9 mouse cellular contexts compared by ENCODE assay signal in genomic region chr2:74658024-74658666, GRCm38 (mm10). TPM values are rescaled to one million over a fixed set of nuclear protein-coding genes. Genes with fewer than 3 reads are reported as not detected.
A peak's percentile ranks its signal among the peaks of the same experiment; 100 is the strongest.
DNase-seq lines count a peak whose midpoint lies in the region; ATAC-seq and TF ChIP-seq lines count a peak whose summit lies in the region.
"Had no signal": no experiment of that assay in that cellular context is flagged by ENCODE, and none has a peak within 500 bp of the region (broad histone marks: within the 10 kb centered on the region; RNA-seq: fewer than 3 reads in every experiment).

No protein-coding gene starts in this region.

- H3K9me3 ChIP-seq in forebrain, embryonic 11.5 days (ENCODE audit: control insufficient read depth, low read length) = no peaks in the 10 kb centered on the region
- 0 out of 2 replicates have a peak, but pooled peaks cover 4% of the 10 kb centered on the region for H3K9me3 ChIP-seq in forebrain, embryonic 10.5 days
- H3K9me3 ChIP-seq in midbrain, embryonic 10.5 days (replicated peaks) = no peaks in the 10 kb centered on the region
- no peaks in the 10 kb centered on the region for H3K9me3 ChIP-seq in midbrain, embryonic 16.5 days (replicated peaks; ENCODE audit: control insufficient read depth, low read length, poor library complexity, severe bottlenecking)
- no peaks in the 10 kb centered on the region for H3K9me3 ChIP-seq in limb, embryonic 12.5 days

- ATAC-seq in forebrain, embryonic 11.5 days (replicated peaks; ENCODE audit: low FRiP score) = no peak
- no peak for ATAC-seq in midbrain, embryonic 16.5 days
- no peak for ATAC-seq in limb, embryonic 12.5 days (ENCODE audit: insufficient number of reproducible peaks, insufficient read depth, low FRiP score, low TSS enrichment, low read depth)
- ATAC-seq in CD4-positive, CD25-positive, alpha-beta regulatory T cell, adult 4 months = no peak

- no peak overlapping the region for H3K27ac ChIP-seq in forebrain, embryonic 11.5 days (ENCODE audit: low read depth, low read length)
- no peak overlapping the region for H3K27ac ChIP-seq in forebrain, embryonic 10.5 days
- no peak overlapping the region for H3K27ac ChIP-seq in midbrain, embryonic 10.5 days (replicated peaks)
- H3K27ac ChIP-seq in midbrain, embryonic 16.5 days (ENCODE audit: low read length) = no peak overlapping the region
- peak overlapping the region; percentile 90 for H3K27ac ChIP-seq in limb, embryonic 12.5 days
- H3K27ac ChIP-seq in small intestine, adult 2 months (ENCODE audit: insufficient read depth, low read depth, low read length) = no peak overlapping the region
- H3K27ac ChIP-seq: left cerebral cortex, adult 2 months had no signal

- H3K4me3 ChIP-seq in forebrain, embryonic 11.5 days (ENCODE audit: low read depth, low read length) = peak overlapping the region; percentile 3; the same call in 1 of the 2 replicates
- H3K4me3 ChIP-seq in forebrain, embryonic 10.5 days = no peak overlapping the region
- peak overlapping the region; percentile 32; the same call in 1 of the 2 replicates for H3K4me3 ChIP-seq in midbrain, embryonic 10.5 days
- H3K4me3 ChIP-seq in midbrain, embryonic 16.5 days (ENCODE audit: low read depth, low read length) = no peak overlapping the region
- peak overlapping the region; percentile 57 for H3K4me3 ChIP-seq in limb, embryonic 12.5 days (replicated peaks)
- H3K4me3 ChIP-seq in small intestine, adult 2 months (ENCODE audit: low read depth, low read length) = peak overlapping the region; percentile 27
- H3K4me3 ChIP-seq: left cerebral cortex, adult 2 months had no signal

- no peaks in the 10 kb centered on the region for H3K36me3 ChIP-seq in forebrain, embryonic 11.5 days (ENCODE audit: control insufficient read depth, insufficient read depth, low read length)
- no peaks in the 10 kb centered on the region for H3K36me3 ChIP-seq in forebrain, embryonic 10.5 days (replicated peaks)
- no peaks in the 10 kb centered on the region for H3K36me3 ChIP-seq in midbrain, embryonic 10.5 days
- H3K36me3 ChIP-seq in midbrain, embryonic 16.5 days (ENCODE audit: control insufficient read depth, insufficient read depth, low read length) = no peaks in the 10 kb centered on the region
- H3K36me3 ChIP-seq in limb, embryonic 12.5 days = 0 out of 2 replicates have a peak, but pooled peaks cover 8% of the 10 kb centered on the region
- H3K36me3 ChIP-seq in small intestine, adult 2 months (ENCODE audit: control insufficient read depth, insufficient read depth, low read length) = no peaks in the 10 kb centered on the region

- peaks cover 86% of the 10 kb centered on the region for H3K27me3 ChIP-seq in forebrain, embryonic 11.5 days (ENCODE audit: control insufficient read depth, insufficient read depth, low read length)
- H3K27me3 ChIP-seq in forebrain, embryonic 10.5 days (ENCODE audit: poor library complexity, severe bottlenecking) = peaks cover 100% of the 10 kb centered on the region
- H3K27me3 ChIP-seq in midbrain, embryonic 10.5 days (ENCODE audit: low read depth, poor library complexity, severe bottlenecking) = peaks cover 100% of the 10 kb centered on the region
- H3K27me3 ChIP-seq in midbrain, embryonic 16.5 days (ENCODE audit: control insufficient read depth, insufficient read depth, low read depth, low read length) = peaks cover 49% of the 10 kb centered on the region
- peaks cover 72% of the 10 kb centered on the region for H3K27me3 ChIP-seq in limb, embryonic 12.5 days
- peaks cover 87% of the 10 kb centered on the region for H3K27me3 ChIP-seq in small intestine, adult 2 months (ENCODE audit: control insufficient read depth, insufficient read depth, low read length)

- TF ChIP-seq POLR2A in small intestine, adult 2 months (IDR thresholded peaks at IDR 0.05; ENCODE audit: low read depth, low read length) = no peak

- no peak overlapping the region for H3K4me2 ChIP-seq in forebrain, embryonic 11.5 days (ENCODE audit: low read depth, low read length, severe bottlenecking)
- no peak overlapping the region for H3K4me2 ChIP-seq in midbrain, embryonic 16.5 days (ENCODE audit: low read length)
- peak overlapping the region; percentile 70 for H3K4me2 ChIP-seq in limb, embryonic 12.5 days

- under 1% methylated on average over 15 of the region's 15 CpGs for WGBS in forebrain, embryonic 11.5 days
- WGBS in forebrain, embryonic 10.5 days = under 1% methylated on average over 15 of the region's 15 CpGs
- 1% methylated on average over 15 of the region's 15 CpGs for WGBS in midbrain, embryonic 10.5 days
- WGBS in midbrain, embryonic 16.5 days = 1% methylated on average over 15 of the region's 15 CpGs
- 2% methylated on average over 15 of the region's 15 CpGs for WGBS in limb, embryonic 12.5 days
- 8% methylated on average over 15 of the region's 15 CpGs for WGBS in small intestine, adult 2 months

- intact Hi-C loops in left cerebral cortex, postnatal 14 days (cut with DNase I) = loop anchor here (5.0 kb wide), 1 partner anchor 39 kb away; the partner anchor contains the start of gene Hoxd9

- TF ChIP-seq CTCF in small intestine, adult 2 months (IDR thresholded peaks at IDR 0.05; ENCODE audit: extremely low read depth, insufficient read length, insufficient replicate concordance, low read depth, low read length) = no peak

- no peak overlapping the region for H3K9ac ChIP-seq in forebrain, embryonic 11.5 days (ENCODE audit: low read length)
- H3K9ac ChIP-seq in midbrain, embryonic 16.5 days (ENCODE audit: low read depth, low read length) = no peak overlapping the region
- H3K9ac ChIP-seq in limb, embryonic 12.5 days (replicated peaks) = peak overlapping the region; percentile 93

- no peak for DNase-seq in forebrain, embryonic 11.5 days (ENCODE audit: low spot score)
- no peak for DNase-seq in forebrain, embryonic 10.5 days (ENCODE audit: extremely low spot score, low spot score)
- no peak for DNase-seq in midbrain, embryonic 10.5 days (ENCODE audit: low spot score)
- DNase-seq in left cerebral cortex, postnatal 14 days (ENCODE audit: low spot score in 2 of 2) = no peak

- peaks cover 9% of the 10 kb centered on the region; the same call in 1 of the 2 replicates for H3K4me1 ChIP-seq in forebrain, embryonic 11.5 days (replicated peaks; ENCODE audit: control insufficient read depth, insufficient read depth, low read length)
- peaks cover 20% of the 10 kb centered on the region for H3K4me1 ChIP-seq in forebrain, embryonic 10.5 days
- H3K4me1 ChIP-seq in midbrain, embryonic 10.5 days = peaks cover 29% of the 10 kb centered on the region
- H3K4me1 ChIP-seq in midbrain, embryonic 16.5 days (ENCODE audit: control insufficient read depth, insufficient read depth, low read length) = peaks cover 8% of the 10 kb centered on the region
- peaks cover 31% of the 10 kb centered on the region for H3K4me1 ChIP-seq in limb, embryonic 12.5 days (replicated peaks)
- H3K4me1 ChIP-seq in small intestine, adult 2 months (ENCODE audit: control insufficient read depth, insufficient read depth, insufficient read length, low read length) = peaks cover 8% of the 10 kb centered on the region; the same call in 1 of the 2 replicates

RNA-seq across cellular contexts. Expression of gene Evx2, which starts 1.2 kb away (rescaled TPM):
- not detected in 2 replicates for polyA plus RNA-seq in forebrain, embryonic 11.5 days (2014; fragmentation: Nextera tagmentation; extraction: Ambion mirVana)
- polyA plus RNA-seq in forebrain, embryonic 10.5 days (2016; fragmentation: Nextera tagmentation; extraction: Ambion mirVana) = not detected in 2 replicates
- 0.17 and 0.50 TPM in 2 replicates for polyA plus RNA-seq in midbrain, embryonic 10.5 days (2016; fragmentation: Nextera tagmentation; extraction: Ambion mirVana)
- 0.21 and 0.42 TPM in 2 replicates for polyA plus RNA-seq in midbrain, embryonic 16.5 days (2015; fragmentation: Nextera tagmentation; extraction: Ambion mirVana)
- 6.8 and 8.3 TPM in 2 replicates for polyA plus RNA-seq in limb, embryonic 12.5 days (2016; fragmentation: Nextera tagmentation; extraction: Ambion mirVana)
- not detected in 2 replicates for polyA plus RNA-seq in small intestine, adult 2 months (2012; rRNA removed)
- not detected for total RNA-seq in left cerebral cortex, postnatal 14 days (2021)
- not detected for polyA plus RNA-seq in CD4-positive, CD25-positive, alpha-beta regulatory T cell, adult 4 months (2017; shearing (Covaris generic))
- total RNA-seq: left cerebral cortex, adult 2 months had no signal

RNA-seq across cellular contexts. Expression of gene Hoxd13, which starts 10.0 kb away (rescaled TPM):
- not detected in 2 replicates for polyA plus RNA-seq in forebrain, embryonic 11.5 days (2014; fragmentation: Nextera tagmentation; extraction: Ambion mirVana)
- polyA plus RNA-seq in forebrain, embryonic 10.5 days (2016; fragmentation: Nextera tagmentation; extraction: Ambion mirVana) = not detected in 2 replicates
- 0.05 TPM in 1 of 2 replicates, not detected in the other for polyA plus RNA-seq in midbrain, embryonic 10.5 days (2016; fragmentation: Nextera tagmentation; extraction: Ambion mirVana)
- not detected in 2 replicates for polyA plus RNA-seq in midbrain, embryonic 16.5 days (2015; fragmentation: Nextera tagmentation; extraction: Ambion mirVana)
- polyA plus RNA-seq in limb, embryonic 12.5 days (2016; fragmentation: Nextera tagmentation; extraction: Ambion mirVana) = 81.8 and 88.0 TPM in 2 replicates
- polyA plus RNA-seq in small intestine, adult 2 months (2012; rRNA removed) = not detected in 2 replicates
- total RNA-seq in left cerebral cortex, postnatal 14 days (2021) = not detected
- polyA plus RNA-seq in CD4-positive, CD25-positive, alpha-beta regulatory T cell, adult 4 months (2017; shearing (Covaris generic)) = not detected
- total RNA-seq: left cerebral cortex, adult 2 months had no signal

RNA-seq across cellular contexts. Expression of gene Hoxd12, which starts 16.7 kb away (rescaled TPM):
- not detected in 2 replicates for polyA plus RNA-seq in forebrain, embryonic 11.5 days (2014; fragmentation: Nextera tagmentation; extraction: Ambion mirVana)
- not detected in 2 replicates for polyA plus RNA-seq in forebrain, embryonic 10.5 days (2016; fragmentation: Nextera tagmentation; extraction: Ambion mirVana)
- not detected in 2 replicates for polyA plus RNA-seq in midbrain, embryonic 10.5 days (2016; fragmentation: Nextera tagmentation; extraction: Ambion mirVana)
- polyA plus RNA-seq in midbrain, embryonic 16.5 days (2015; fragmentation: Nextera tagmentation; extraction: Ambion mirVana) = not detected in 2 replicates
- 113 and 130 TPM in 2 replicates for polyA plus RNA-seq in limb, embryonic 12.5 days (2016; fragmentation: Nextera tagmentation; extraction: Ambion mirVana)
- not detected in 2 replicates for polyA plus RNA-seq in small intestine, adult 2 months (2012; rRNA removed)
- not detected for total RNA-seq in left cerebral cortex, postnatal 14 days (2021)
- polyA plus RNA-seq in CD4-positive, CD25-positive, alpha-beta regulatory T cell, adult 4 months (2017; shearing (Covaris generic)) = not detected
- total RNA-seq: left cerebral cortex, adult 2 months had no signal

RNA-seq across cellular contexts. Expression of gene Hoxd11, which starts 21.2 kb away (rescaled TPM):
- polyA plus RNA-seq in forebrain, embryonic 11.5 days (2014; fragmentation: Nextera tagmentation; extraction: Ambion mirVana) = not detected in 2 replicates
- polyA plus RNA-seq in forebrain, embryonic 10.5 days (2016; fragmentation: Nextera tagmentation; extraction: Ambion mirVana) = not detected in 2 replicates
- not detected in 2 replicates for polyA plus RNA-seq in midbrain, embryonic 10.5 days (2016; fragmentation: Nextera tagmentation; extraction: Ambion mirVana)
- polyA plus RNA-seq in midbrain, embryonic 16.5 days (2015; fragmentation: Nextera tagmentation; extraction: Ambion mirVana) = not detected in 2 replicates
- 55.4 and 62.0 TPM in 2 replicates for polyA plus RNA-seq in limb, embryonic 12.5 days (2016; fragmentation: Nextera tagmentation; extraction: Ambion mirVana)
- not detected in 2 replicates for polyA plus RNA-seq in small intestine, adult 2 months (2012; rRNA removed)
- total RNA-seq in left cerebral cortex, postnatal 14 days (2021) = not detected
- polyA plus RNA-seq in CD4-positive, CD25-positive, alpha-beta regulatory T cell, adult 4 months (2017; shearing (Covaris generic)) = not detected
- total RNA-seq: left cerebral cortex, adult 2 months had no signal

RNA-seq across cellular contexts. Expression of gene Hoxd10, which starts 33.6 kb away (rescaled TPM):
- polyA plus RNA-seq in forebrain, embryonic 11.5 days (2014; fragmentation: Nextera tagmentation; extraction: Ambion mirVana) = not detected in 2 replicates
- not detected in 2 replicates for polyA plus RNA-seq in forebrain, embryonic 10.5 days (2016; fragmentation: Nextera tagmentation; extraction: Ambion mirVana)
- not detected in 2 replicates for polyA plus RNA-seq in midbrain, embryonic 10.5 days (2016; fragmentation: Nextera tagmentation; extraction: Ambion mirVana)
- not detected in 2 replicates for polyA plus RNA-seq in midbrain, embryonic 16.5 days (2015; fragmentation: Nextera tagmentation; extraction: Ambion mirVana)
- polyA plus RNA-seq in limb, embryonic 12.5 days (2016; fragmentation: Nextera tagmentation; extraction: Ambion mirVana) = 39.5 and 42.0 TPM in 2 replicates
- not detected in 2 replicates for polyA plus RNA-seq in small intestine, adult 2 months (2012; rRNA removed)
- total RNA-seq in left cerebral cortex, postnatal 14 days (2021) = not detected
- polyA plus RNA-seq in CD4-positive, CD25-positive, alpha-beta regulatory T cell, adult 4 months (2017; shearing (Covaris generic)) = not detected
- total RNA-seq: left cerebral cortex, adult 2 months had no signal

Comparison
In these comparisons a context has a peak if more than half of its experiments do, and no peak if none do; other contexts are left out.
1. H3K4me3 ChIP-seq: peak in forebrain, embryonic 11.5 days (single experiment), midbrain, embryonic 10.5 days (single experiment), limb, embryonic 12.5 days (single experiment) and small intestine, adult 2 months (single experiment); none in forebrain, embryonic 10.5 days (single experiment) and midbrain, embryonic 16.5 days (single experiment).
2. RNA of gene Hoxd13, which starts 10.0 kb away (polyA plus RNA-seq): 81.8 to 88.0 TPM in limb, embryonic 12.5 days; 0.05 TPM in midbrain, embryonic 10.5 days, not detected in midbrain, embryonic 16.5 days, not detected in forebrain, embryonic 11.5 days, not detected in forebrain, embryonic 10.5 days, not detected in small intestine, adult 2 months and not detected in CD4-positive, CD25-positive, alpha-beta regulatory T cell, adult 4 months; every median in the first group is over 10 times any median in the second.
3. RNA of gene Hoxd12, which starts 16.7 kb away (polyA plus RNA-seq): 113 to 130 TPM in limb, embryonic 12.5 days; not detected in forebrain, embryonic 11.5 days, not detected in forebrain, embryonic 10.5 days, not detected in midbrain, embryonic 10.5 days, not detected in midbrain, embryonic 16.5 days, not detected in small intestine, adult 2 months and not detected in CD4-positive, CD25-positive, alpha-beta regulatory T cell, adult 4 months; every median in the first group is over 100 times any median in the second.